Mouse (Mus musculus) thymus, postnatal 0 days (tissue): ENCODE data around the gene Ube2d3. TPM values are rescaled to one million over a fixed set of nuclear protein-coding genes. Genes with fewer than 3 reads are reported as not detected.
A peak's percentile ranks its signal among the peaks of the same experiment; 100 is the strongest.

Experiments used
- DNase-seq: peaks from one replicate; pipeline ENCODE4 v3.0.0-alpha.2; 2015; ENCODE audit warnings: low spot score
- polyA plus RNA-seq: library from polyadenylated mRNA; unstranded; fragments of >200 nt; fragmentation: Nextera tagmentation; extraction: Ambion mirVana; gene quantifications from 2 replicates; pipeline ENCODE4 v1.2.1, GENCODE M21; 2015

Ube2d3 gene
- polyA plus RNA-seq: 616 and 646 TPM in 2 replicates

- DNase-seq: peak; percentile 100
Observed at GRCm38 (mm10) chr3:135437758-135438495, at the start of gene Ube2d3. Ube2d3 (plus strand) TSS chr3:135438149.

GRCm38 (mm10) chr3:135393186-135393585 is 44.8 kb upstream of the Ube2d3 start:
- no peak for DNase-seq

- DNase-seq: no peak
Observed at GRCm38 (mm10) chr3:135395085-135395484, 42.9 kb upstream of the Ube2d3 start.

- DNase-seq: no peak
Observed at GRCm38 (mm10) chr3:135396081-135396480, 41.9 kb upstream of the Ube2d3 start.

- no peak for DNase-seq
Observed at GRCm38 (mm10) chr3:135397112-135397511, 40.8 kb upstream of the Ube2d3 start.

GRCm38 (mm10) chr3:135402201-135402658 is 35.7 kb upstream of the Ube2d3 start:
- peak; percentile 97 for DNase-seq

GRCm38 (mm10) chr3:135403211-135403610 is 34.7 kb upstream of the Ube2d3 start:
- peak; percentile 77 for DNase-seq

GRCm38 (mm10) chr3:135403856-135404255 is 34.1 kb upstream of the Ube2d3 start:
- DNase-seq: no peak

GRCm38 (mm10) chr3:135404599-135404998 is 33.4 kb upstream of the Ube2d3 start:
- no peak for DNase-seq

GRCm38 (mm10) chr3:135407351-135407750 is 30.6 kb upstream of the Ube2d3 start:
- no peak for DNase-seq

- no peak for DNase-seq
Observed at GRCm38 (mm10) chr3:135409219-135409618, 28.7 kb upstream of the Ube2d3 start.

- DNase-seq: no peak
Observed at GRCm38 (mm10) chr3:135411056-135411455, 26.9 kb upstream of the Ube2d3 start.

- no peak for DNase-seq
Observed at GRCm38 (mm10) chr3:135411824-135412223, 26.1 kb upstream of the Ube2d3 start.

GRCm38 (mm10) chr3:135417245-135417644 is 20.7 kb upstream of the Ube2d3 start:
- no peak for DNase-seq

GRCm38 (mm10) chr3:135417799-135418198 is 20.1 kb upstream of the Ube2d3 start:
- peak; percentile 79 for DNase-seq

- DNase-seq: no peak
Observed at GRCm38 (mm10) chr3:135420542-135421309, 17.2 kb upstream of the Ube2d3 start.

- no peak for DNase-seq
Observed at GRCm38 (mm10) chr3:135421310-135421594, 16.7 kb upstream of the Ube2d3 start.

- DNase-seq: no peak
Observed at GRCm38 (mm10) chr3:135422232-135422855, 15.6 kb upstream of the Ube2d3 start.

- DNase-seq: peak; percentile 90
Observed at GRCm38 (mm10) chr3:135422856-135423607, 14.9 kb upstream of the Ube2d3 start.

- DNase-seq: no peak
Observed at GRCm38 (mm10) chr3:135423608-135424212, 14.2 kb upstream of the Ube2d3 start, which contains the start of gene Cisd2. Cisd2 (minus strand) TSS chr3:135423925.
